ENCODE assay signal across 15 mouse cellular contexts in genomic region chr10:39248486-39248885, GRCm38 (mm10).
"Had no signal": no experiment of that assay in that cellular context is flagged by ENCODE, and none has a peak within 500 bp of the region (broad histone marks: within the 10 kb centered on the region; RNA-seq: fewer than 3 reads in every experiment).

No protein-coding gene starts in this region.

- H3K4me2 ChIP-seq: limb, embryonic 13.5 days; liver, embryonic 11.5 days; liver, embryonic 15.5 days; midbrain, embryonic 12.5 days; neural tube, embryonic 15.5 days had no signal

- ATAC-seq: midbrain, embryonic 16.5 days had no signal

- H3K4me1 ChIP-seq: liver, embryonic 15.5 days; midbrain, embryonic 12.5 days; neural tube, embryonic 15.5 days had no signal

- DNase-seq: kidney, adult 18-20 months; kidney, postnatal 10 days; kidney, postnatal 4 days; right cerebral cortex, adult 18-20 months; thymus, adult 18-20 months; thymus, postnatal 14 days had no signal

- H3K27ac ChIP-seq: layer of hippocampus, adult 2 months; limb, embryonic 13.5 days; liver, embryonic 15.5 days; macrophage; midbrain, embryonic 12.5 days; neural tube, embryonic 15.5 days had no signal

- H3K4me3 ChIP-seq: layer of hippocampus, adult 2 months; limb, embryonic 13.5 days; liver, embryonic 15.5 days; megakaryocyte, embryonic 14.5 days; midbrain, embryonic 12.5 days; neural tube, embryonic 15.5 days had no signal

- H3K27me3 ChIP-seq: limb, embryonic 13.5 days; neural tube, embryonic 15.5 days had no signal

- H3K36me3 ChIP-seq: limb, embryonic 13.5 days; liver, embryonic 15.5 days; midbrain, embryonic 12.5 days; neural tube, embryonic 15.5 days had no signal

- H3K9ac ChIP-seq: limb, embryonic 13.5 days; liver, embryonic 15.5 days; midbrain, embryonic 12.5 days; neural tube, embryonic 15.5 days had no signal

- H3K9me3 ChIP-seq: limb, embryonic 13.5 days; liver, embryonic 15.5 days; megakaryocyte, embryonic 14.5 days; midbrain, embryonic 12.5 days; neural tube, embryonic 15.5 days had no signal
